Mouse (Mus musculus) left cerebral cortex, adult 2 months (tissue): ENCODE data around the gene Rab11fip5. TPM values are rescaled to one million over a fixed set of nuclear protein-coding genes. Genes with fewer than 3 reads are reported as not detected.
A peak's percentile ranks its signal among the peaks of the same experiment; 100 is the strongest.

Experiments used
- DNase-seq, 2 experiments: peaks; one replicate each; pipeline ENCODE4 v3.0.0; 2021 to 2022; ENCODE audit warnings: low spot score in 2 of 2, mixed read lengths in 1 of 2; ENCODE audit errors: extremely low spot score in 1 of 2
- H3K27ac ChIP-seq: fragments of 200-600 bp; 2 replicates; pipeline ENCODE4 v1.8.1; 2022
- H3K4me3 ChIP-seq: fragments of 200-600 bp; 2 replicates; pipeline ENCODE4 v1.8.1; 2022
- CTCF ChIP-seq: fragments of 200-600 bp; IDR thresholded peaks from 2 replicates; pipeline ENCODE4 v1.8.1; 2022; ENCODE audit warnings: antibody characterized with exemption, mild to moderate bottlenecking, moderate library complexity
- intact Hi-C: fragments of 180-260 bp; cut with DNase I; formaldehyde crosslinking; loops from one replicate; pipeline ENCODE4 v1.15.1; 2025
- total RNA-seq, 2 experiments: library from RNA; stranded (reverse); gene quantifications; 2 replicates each; pipeline ENCODE4 v1.2.3; 2021

Rab11fip5 gene
- total RNA-seq, 2 experiments from 2014 or later = 74.5 to 78.6 TPM

- Histone ChIP-seq H3K27ac (no peak overlapping the region), H3K4me3 (no peak overlapping the region)
- intact Hi-C loops = no loop called here
- DNase-seq = no peak
- TF ChIP-seq CTCF = no peak
Measured at GRCm38 (mm10) chr6:85358877-85359276, 15.6 kb downstream of the Rab11fip5 start.

- Histone ChIP-seq H3K27ac (no peak overlapping the region), H3K4me3 (no peak overlapping the region)
- intact Hi-C loops = no loop called here
- TF ChIP-seq CTCF = no peak
- DNase-seq = no peak
Measured at GRCm38 (mm10) chr6:85356682-85357465, 17.6 kb downstream of the Rab11fip5 start.

- intact Hi-C loops = no loop called here
- no peak overlapping the region for H3K27ac ChIP-seq
- no peak overlapping the region for H3K4me3 ChIP-seq
- TF ChIP-seq CTCF = no peak
- no peak for DNase-seq
Measured at GRCm38 (mm10) chr6:85355753-85356152, 18.7 kb downstream of the Rab11fip5 start.

- Histone ChIP-seq H3K4me3 (no peak overlapping the region), H3K27ac (no peak overlapping the region)
- intact Hi-C loops = no loop called here
- no peak for DNase-seq
- no peak for TF ChIP-seq CTCF
Measured at GRCm38 (mm10) chr6:85354709-85355108, 19.7 kb downstream of the Rab11fip5 start.

GRCm38 (mm10) chr6:85353706-85354105 lies 20.7 kb downstream of the Rab11fip5 start:
- intact Hi-C loops = no loop called here
- peak; percentile 36 for TF ChIP-seq CTCF
- Histone ChIP-seq H3K27ac (no peak overlapping the region), H3K4me3 (no peak overlapping the region)
- no peak for DNase-seq

- DNase-seq = no peak
- no peak overlapping the region for H3K27ac ChIP-seq
- intact Hi-C loops = no loop called here
- no peak overlapping the region for H3K4me3 ChIP-seq
- TF ChIP-seq CTCF = no peak
Measured at GRCm38 (mm10) chr6:85350157-85350556, 24.3 kb downstream of the Rab11fip5 start.

GRCm38 (mm10) chr6:85349246-85349645 lies 25.2 kb downstream of the Rab11fip5 start:
- Histone ChIP-seq H3K4me3 (no peak overlapping the region), H3K27ac (peak overlapping the region; percentile 68)
- intact Hi-C loops = no loop called here
- DNase-seq = peak in 1 of 2 experiments; percentile 68
- no peak for TF ChIP-seq CTCF

GRCm38 (mm10) chr6:85348133-85348532 lies 26.3 kb downstream of the Rab11fip5 start:
- TF ChIP-seq CTCF = no peak
- no peak for DNase-seq
- intact Hi-C loops = no loop called here
- no peak overlapping the region for H3K4me3 ChIP-seq
- peak overlapping the region; percentile 68 for H3K27ac ChIP-seq

- TF ChIP-seq CTCF = peak; percentile 97
- intact Hi-C loops = loop anchor here (1.0 to 2.0 kb wide), 2 partner anchors 34 to 47 kb away; no protein-coding TSS in a partner anchor
- H3K27ac ChIP-seq = no peak overlapping the region
Measured at GRCm38 (mm10) chr6:85346028-85346634, 28.3 kb downstream of the Rab11fip5 start.

GRCm38 (mm10) chr6:85344929-85345328 lies 29.5 kb downstream of the Rab11fip5 start:
- DNase-seq = no peak
- Histone ChIP-seq H3K27ac (no peak overlapping the region), H3K4me3 (no peak overlapping the region)
- intact Hi-C loops = no loop called here
- TF ChIP-seq CTCF = no peak

More at GRCm38 (mm10) chr6:85346028-85346634, 28.3 kb downstream of the Rab11fip5 start:
- DNase-seq = peak; percentile 78 to 81
- no peak overlapping the region for H3K4me3 ChIP-seq

GRCm38 (mm10) chr6:85343027-85343426 lies 31.4 kb downstream of the Rab11fip5 start:
- intact Hi-C loops = no loop called here
- no peak for TF ChIP-seq CTCF
- DNase-seq = no peak
- Histone ChIP-seq H3K4me3 (no peak overlapping the region), H3K27ac (no peak overlapping the region)

- Histone ChIP-seq H3K27ac (no peak overlapping the region), H3K4me3 (no peak overlapping the region)
- intact Hi-C loops = no loop called here
- no peak for TF ChIP-seq CTCF
- no peak for DNase-seq
Measured at GRCm38 (mm10) chr6:85341814-85342501, 32.5 kb downstream of the Rab11fip5 start.
